In the genomic region with DNA sequence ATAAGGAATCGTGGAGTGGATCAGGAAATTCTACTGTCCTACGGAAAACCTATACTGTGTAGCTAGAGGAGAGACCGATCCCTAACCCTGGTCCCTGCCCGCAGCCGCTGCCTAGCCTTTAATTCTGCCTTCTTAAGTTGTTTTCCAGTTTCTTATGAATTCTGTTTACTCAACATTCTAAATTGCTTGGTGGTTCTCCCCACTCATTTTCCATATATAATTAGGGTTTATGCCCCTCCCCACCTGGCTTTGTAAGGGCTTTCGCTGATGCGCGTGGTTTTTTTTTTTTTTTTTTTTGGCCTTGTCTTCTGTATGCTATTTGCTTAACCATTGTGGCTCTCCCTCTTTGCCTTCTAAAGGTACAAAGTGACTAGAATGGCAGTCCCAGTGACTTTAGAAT, we compare ENCODE assay signal across 8 mouse cellular contexts. TPM values are rescaled to one million over a fixed set of nuclear protein-coding genes. Genes with fewer than 3 reads are reported as not detected.
DNase-seq lines count a peak whose midpoint lies in the region; ATAC-seq and TF ChIP-seq lines count a peak whose summit lies in the region.

No protein-coding gene starts in this region.

- DNase-seq in thymus, adult 2 months, result no peak
- DNase-seq in thymus, adult 18-20 months, result no peak
- peak; percentile 37 for DNase-seq in liver, embryonic 11.5 days (ENCODE audit: low spot score)
- no peak for DNase-seq in frontal cortex, adult 2 months (ENCODE audit: extremely low spot score in 1 of 2, low spot score in 1 of 2)
- DNase-seq in layer of hippocampus, adult 8-10 months (ENCODE audit: low spot score in 2 of 2), result no peak
- no peak for DNase-seq in left cerebral cortex, postnatal 10 days (ENCODE audit: extremely low spot score in 1 of 2, low spot score in 2 of 2)

- peak overlapping the region; percentile 78 for H3K4me2 ChIP-seq in liver, embryonic 11.5 days

- H3K36me3 ChIP-seq in erythroblast, embryonic 14.5 days (ENCODE audit: control insufficient read depth), result peaks cover 30% of the 10 kb centered on the region
- H3K36me3 ChIP-seq in thymus, adult 2 months (ENCODE audit: control insufficient read depth, insufficient read depth, low read length), result peaks cover 7% of the 10 kb centered on the region; the same call in 1 of the 2 replicates
- peaks cover 3% of the 10 kb centered on the region; the same call in 1 of the 2 replicates for H3K36me3 ChIP-seq in liver, embryonic 11.5 days (ENCODE audit: control insufficient read depth, insufficient read depth, low read length)

- no peak for TF ChIP-seq CTCF in thymus, adult 2 months (IDR thresholded peaks at IDR 0.05; ENCODE audit: borderline replicate concordance, control insufficient read depth, extremely low read depth, insufficient read depth, low read length, poor library complexity)

- TF ChIP-seq POLR2A in thymus, adult 2 months (IDR thresholded peaks at IDR 0.05; ENCODE audit: control insufficient read depth, extremely low read depth, insufficient read depth, low read length, poor library complexity), result no peak

- no peak for ATAC-seq in erythroblast, adult 5-6 weeks (replicated peaks; ENCODE audit: low FRiP score, poor library complexity, severe bottlenecking)
- ATAC-seq in liver, embryonic 11.5 days (replicated peaks; ENCODE audit: low FRiP score), result no peak

- peaks cover 62% of the 10 kb centered on the region for H3K4me1 ChIP-seq in erythroblast, embryonic 14.5 days (ENCODE audit: control insufficient read depth)
- peaks cover 8% of the 10 kb centered on the region; the same call in 1 of the 2 replicates for H3K4me1 ChIP-seq in thymus, adult 2 months (replicated peaks; ENCODE audit: control insufficient read depth, insufficient read depth, low read length)
- H3K4me1 ChIP-seq in liver, embryonic 11.5 days (replicated peaks; ENCODE audit: control insufficient read depth, insufficient read depth, low read length), result peaks cover 43% of the 10 kb centered on the region

- under 1% methylated on average over 8 of the region's 8 CpGs for WGBS in thymus, adult 2 months
- WGBS in liver, embryonic 11.5 days, result 4% methylated on average over 8 of the region's 8 CpGs

- peak overlapping the region; percentile 79 for H3K4me3 ChIP-seq in erythroblast, embryonic 14.5 days (replicated peaks)
- peak overlapping the region; percentile 84 for H3K4me3 ChIP-seq in thymus, adult 2 months (ENCODE audit: control insufficient read depth, insufficient read depth, low read length)
- peak overlapping the region; percentile 77 for H3K4me3 ChIP-seq in liver, embryonic 11.5 days (ENCODE audit: low read depth, low read length)

- peak overlapping the region; percentile 76 for H3K9ac ChIP-seq in liver, embryonic 11.5 days (ENCODE audit: low read depth, low read length)

- peak overlapping the region; percentile 87 for H3K27ac ChIP-seq in thymus, adult 2 months (ENCODE audit: control insufficient read depth, insufficient read depth, low read length)
- peak overlapping the region; percentile 99 for H3K27ac ChIP-seq in liver, embryonic 11.5 days (ENCODE audit: low read depth, low read length)

- H3K9me3 ChIP-seq in erythroblast, embryonic 14.5 days (ENCODE audit: control insufficient read depth, low read length), result no peaks in the 10 kb centered on the region
- H3K9me3 ChIP-seq in liver, embryonic 11.5 days (ENCODE audit: control insufficient read depth, low read length), result no peaks in the 10 kb centered on the region

- intact Hi-C loops in left cerebral cortex, postnatal 10 days (cut with DNase I), result no loop called here

- H3K27me3 ChIP-seq in erythroblast, embryonic 14.5 days (ENCODE audit: control insufficient read depth), result no peaks in the 10 kb centered on the region
- no peaks in the 10 kb centered on the region for H3K27me3 ChIP-seq in thymus, adult 2 months (ENCODE audit: control insufficient read depth, insufficient read depth, low read length)
- no peaks in the 10 kb centered on the region for H3K27me3 ChIP-seq in liver, embryonic 11.5 days (replicated peaks; ENCODE audit: control insufficient read depth, insufficient read depth, low read length)

RNA-seq across cellular contexts. Expression of a gene that starts 0.6 kb away (rescaled TPM):
- 2.8 and 3.1 TPM in 2 replicates for polyA plus RNA-seq in erythroblast, embryonic 14.5 days (2012)
- total RNA-seq in erythroblast, adult 5-6 weeks (2015; ENCODE audit: low replicate concordance), result 6.5 and 20.3 TPM in 2 replicates
- 6.0 and 22.4 TPM in 2 replicates for total RNA-seq in erythroblast, adult 5-6 weeks (2017; ENCODE audit: low replicate concordance)
- polyA plus RNA-seq in thymus, adult 2 months (2012; rRNA removed), result 13.8 and 14.7 TPM in 2 replicates
- polyA plus RNA-seq in liver, embryonic 11.5 days (2014; fragmentation: Nextera tagmentation; extraction: Ambion mirVana), result 23.0 and 32.3 TPM in 2 replicates
- 7.2 and 8.1 TPM in 2 replicates for polyA plus RNA-seq in frontal cortex, adult 2 months (2012; rRNA removed)
- total RNA-seq in layer of hippocampus, adult 8-10 months (2022), result 10 to 100 TPM; 15.9 to 18.9 (median 17.0) TPM
- 10 to 100 TPM; 18.5 to 22.0 TPM for total RNA-seq in left cerebral cortex, postnatal 10 days (2021)

RNA-seq across cellular contexts. Expression of a gene that starts 1.4 kb away (rescaled TPM):
- 10.0 and 10.7 TPM in 2 replicates for polyA plus RNA-seq in erythroblast, embryonic 14.5 days (2012)
- total RNA-seq in erythroblast, adult 5-6 weeks (2015; ENCODE audit: low replicate concordance), result 124 and 174 TPM in 2 replicates
- 146 and 147 TPM in 2 replicates for total RNA-seq in erythroblast, adult 5-6 weeks (2017; ENCODE audit: low replicate concordance)
- polyA plus RNA-seq in thymus, adult 2 months (2012; rRNA removed), result 167 and 194 TPM in 2 replicates
- polyA plus RNA-seq in liver, embryonic 11.5 days (2014; fragmentation: Nextera tagmentation; extraction: Ambion mirVana), result 221 and 223 TPM in 2 replicates
- 224 and 231 TPM in 2 replicates for polyA plus RNA-seq in frontal cortex, adult 2 months (2012; rRNA removed)
- 100 to 1,000 TPM; 213 to 240 (median 224) TPM for total RNA-seq in layer of hippocampus, adult 8-10 months (2022)
- 100 to 1,000 TPM; 168 to 176 TPM for total RNA-seq in left cerebral cortex, postnatal 10 days (2021)

RNA-seq across cellular contexts. Expression of a gene that starts 29.4 kb away (rescaled TPM):
- polyA plus RNA-seq in erythroblast, embryonic 14.5 days (2012), result not detected in 2 replicates
- 1.5 TPM in 1 of 2 replicates, not detected in the other for total RNA-seq in erythroblast, adult 5-6 weeks (2015; ENCODE audit: low replicate concordance)
- total RNA-seq in erythroblast, adult 5-6 weeks (2017; ENCODE audit: low replicate concordance), result not detected in 2 replicates
- 0.92 and 1.0 TPM in 2 replicates for polyA plus RNA-seq in thymus, adult 2 months (2012; rRNA removed)
- not detected in 2 replicates for polyA plus RNA-seq in liver, embryonic 11.5 days (2014; fragmentation: Nextera tagmentation; extraction: Ambion mirVana)
- polyA plus RNA-seq in frontal cortex, adult 2 months (2012; rRNA removed), result 0.10 TPM in 1 of 2 replicates, not detected in the other
- total RNA-seq in layer of hippocampus, adult 8-10 months (2022), result under 1 TPM in 1 of 4 experiments, not detected in 3; 0.29 TPM
- total RNA-seq in left cerebral cortex, postnatal 10 days (2021), result not detected

Comparison
In these comparisons a context has a peak if more than half of its experiments do, and no peak if none do; other contexts are left out.
1. RNA of a gene that starts 1.4 kb away (polyA plus RNA-seq): 224 to 231 TPM in frontal cortex, adult 2 months, 221 to 223 TPM in liver, embryonic 11.5 days and 167 to 194 TPM in thymus, adult 2 months; 10.0 to 10.7 TPM in erythroblast, embryonic 14.5 days; every median in the first group is over 10 times any median in the second.
2. Peak in every context shown above with its lines, with median percentiles within 50 percentile points of each other: H3K4me3 ChIP-seq.